Mouse (Mus musculus) stomach, embryonic 16.5 days (tissue): ENCODE results near the gene Birc6. TPM values are rescaled to one million over a fixed set of nuclear protein-coding genes. Genes with fewer than 3 reads are reported as not detected.
A peak's percentile ranks its signal among the peaks of the same experiment; 100 is the strongest.

Source experiments
- ATAC-seq: fragments of 200-750 bp; cut with Nextera tagmentation; 2 replicates; pipeline ENCODE4 v1.8.0; 2017; ENCODE audit warnings: moderate number of reproducible peaks, moderate TSS enrichment; ENCODE audit not compliant: insufficient read depth, low FRiP score
- H3K27ac ChIP-seq: fragments of 300-500 bp; sonication (generic); 2 replicates; pipeline ENCODE4 v1.5.1; 2014; ENCODE audit warnings: low read length
- H3K27me3 ChIP-seq: fragments of 300-500 bp; sonication (generic); 2 replicates; pipeline ENCODE4 v1.6.1; 2014; ENCODE audit warnings: low read length, control low read depth, mixed read lengths; ENCODE audit not compliant: control insufficient read depth, insufficient read depth
- H3K36me3 ChIP-seq: fragments of 300-500 bp; sonication (generic); 2 replicates; pipeline ENCODE4 v1.6.1; 2014; ENCODE audit warnings: low read length; ENCODE audit not compliant: control insufficient read depth, insufficient read depth
- H3K4me1 ChIP-seq: fragments of 300-500 bp; sonication (generic); 2 replicates; pipeline ENCODE4 v1.6.1; 2014; ENCODE audit warnings: low read length, control low read depth, mixed read lengths; ENCODE audit not compliant: control insufficient read depth, insufficient read depth
- H3K4me2 ChIP-seq: fragments of 300-500 bp; sonication (generic); 2 replicates; pipeline ENCODE4 v1.6.1; 2014; ENCODE audit warnings: low read depth, low read length, mixed read lengths
- H3K4me3 ChIP-seq: fragments of 300-500 bp; sonication (generic); replicated peaks from 2 replicates; pipeline ENCODE4 v1.5.1; 2014; ENCODE audit warnings: mild to moderate bottlenecking, low read length
- H3K9ac ChIP-seq: fragments of 300-500 bp; sonication (generic); 2 replicates; pipeline ENCODE4 v1.6.1; 2014; ENCODE audit warnings: low read length
- H3K9me3 ChIP-seq: fragments of 300-500 bp; sonication (generic); replicated peaks from 2 replicates; pipeline ENCODE4 v1.6.1; 2016; ENCODE audit warnings: low read length, control low read depth; ENCODE audit not compliant: control insufficient read depth
- WGBS: fragments of 180-500 bp; shearing (Covaris S2); extraction: QIAGEN DNeasy Blood & Tissue Kit; methylation state at CpG from one replicate; pipeline ENCODE4 v1.1.7; 2014; 5-methylcytosine and 5-hydroxymethylcytosine counted together
- polyA plus RNA-seq: library from polyadenylated mRNA; unstranded; fragments of >200 nt; fragmentation: Nextera tagmentation; extraction: Ambion mirVana; gene quantifications from 2 replicates; pipeline ENCODE4 v1.2.1, GENCODE M21; 2015

The Birc6 gene
- polyA plus RNA-seq, 1 experiment from 2014 or later: 90.2 TPM

DNA sequence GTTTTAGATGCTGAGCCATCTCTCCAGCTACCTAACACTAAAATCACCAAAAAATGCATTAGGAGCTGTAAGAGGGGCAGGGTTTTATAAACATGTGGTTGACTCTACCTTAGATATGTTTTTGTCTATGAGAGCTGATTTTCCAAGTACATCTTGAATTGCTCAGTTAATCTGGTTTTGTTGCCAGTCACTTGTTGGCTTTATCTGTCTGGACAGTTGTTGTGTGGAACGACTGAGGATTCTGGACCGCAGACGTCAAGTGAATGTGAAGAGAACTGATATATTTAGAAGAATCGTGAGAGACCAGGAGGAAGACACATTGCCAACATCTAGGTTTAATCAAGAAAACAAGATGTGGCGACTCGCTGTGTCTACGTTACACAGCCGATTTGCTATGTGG lies 183.5 kb downstream of the Birc6 start:
- no peak overlapping the region for H3K4me2 ChIP-seq
- no peaks in the 10 kb centered on the region for H3K9me3 ChIP-seq
- H3K27me3 ChIP-seq: no peaks in the 10 kb centered on the region
- no peak overlapping the region for H3K4me3 ChIP-seq
- no peak for ATAC-seq
- H3K9ac ChIP-seq: no peak overlapping the region
- no peaks in the 10 kb centered on the region for H3K36me3 ChIP-seq
- H3K27ac ChIP-seq: no peak overlapping the region
- no peaks in the 10 kb centered on the region; the same call in 1 of the 2 replicates for H3K4me1 ChIP-seq
- WGBS: 83% methylated on average over 8 of the region's 8 CpGs

DNA sequence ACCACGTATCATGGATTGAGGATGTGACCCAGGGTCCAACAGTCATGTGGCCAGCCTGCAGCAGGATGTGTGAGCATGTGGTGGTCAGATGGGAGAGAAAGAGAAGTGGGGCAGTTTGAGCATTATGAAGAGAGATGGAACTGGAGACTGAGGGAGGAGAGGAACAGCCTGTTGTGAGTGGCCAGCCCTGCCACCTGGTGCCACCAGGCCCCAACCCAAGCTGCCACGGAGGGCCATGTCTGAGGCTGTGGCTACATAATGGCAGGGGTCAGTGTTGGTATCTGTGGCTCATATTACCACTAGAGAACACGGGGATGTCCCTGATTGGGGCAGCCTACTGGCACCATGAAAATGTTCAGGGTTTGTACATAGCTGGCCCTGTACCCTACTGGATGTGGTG lies 187.0 kb downstream of the Birc6 start:
- H3K9ac ChIP-seq: no peak overlapping the region
- WGBS: 58% methylated on average over 3 of the region's 3 CpGs
- no peak overlapping the region for H3K27ac ChIP-seq
- no peak for ATAC-seq
- no peaks in the 10 kb centered on the region for H3K36me3 ChIP-seq
- H3K9me3 ChIP-seq: no peaks in the 10 kb centered on the region
- H3K4me2 ChIP-seq: no peak overlapping the region
- H3K4me1 ChIP-seq: peaks cover 4% of the 10 kb centered on the region
- no peaks in the 10 kb centered on the region for H3K27me3 ChIP-seq
- no peak overlapping the region for H3K4me3 ChIP-seq

DNA sequence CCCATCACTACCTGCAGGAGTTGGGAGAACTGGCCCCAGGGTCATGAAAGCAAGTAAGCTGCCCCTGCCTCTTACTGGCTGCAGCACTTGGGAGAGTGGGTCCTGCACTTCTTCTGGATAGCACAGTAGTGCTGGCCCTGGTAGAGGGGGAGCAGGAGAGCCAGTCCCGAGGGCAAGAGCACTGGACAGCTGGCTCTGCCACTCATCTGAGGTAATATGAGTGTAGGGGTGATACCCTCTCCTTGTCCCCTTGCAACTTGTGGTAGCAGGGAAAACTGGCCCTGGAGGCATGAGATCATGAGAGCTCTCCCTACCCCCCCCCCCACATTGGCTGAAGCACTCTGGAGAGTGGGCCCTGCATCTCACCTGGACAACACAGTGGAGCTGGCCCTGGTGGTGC lies 187.6 kb downstream of the Birc6 start:
- WGBS: 70% methylated on average over 1 of the region's 1 CpGs
- Histone ChIP-seq H3K27me3 (no peaks in the 10 kb centered on the region), H3K36me3 (no peaks in the 10 kb centered on the region), H3K4me3 (no peak overlapping the region), H3K4me2 (no peak overlapping the region), H3K9ac (no peak overlapping the region), H3K27ac (no peak overlapping the region), H3K9me3 (no peaks in the 10 kb centered on the region), H3K4me1 (peaks cover 4% of the 10 kb centered on the region)
- ATAC-seq: no peak

DNA sequence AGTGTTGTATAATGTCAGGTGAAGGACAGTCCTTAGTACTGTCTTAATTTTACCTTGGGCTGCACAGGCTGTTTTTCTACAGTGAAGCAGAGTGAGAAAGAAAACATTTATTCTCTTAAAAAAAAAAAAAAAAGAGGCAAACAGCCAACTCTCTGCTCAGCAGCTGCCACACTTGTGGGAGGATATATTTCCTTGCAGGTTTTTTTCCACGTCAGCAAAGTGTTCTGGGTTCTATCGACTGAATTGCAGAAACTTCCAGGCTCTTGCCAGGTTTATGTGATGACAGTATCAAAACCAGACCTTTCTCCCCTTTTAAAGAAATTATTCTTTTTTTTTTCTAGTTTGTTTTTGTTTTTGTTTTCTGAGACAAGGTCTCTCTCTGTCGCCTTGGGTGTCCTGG lies 188.5 kb downstream of the Birc6 start:
- no peaks in the 10 kb centered on the region for H3K27me3 ChIP-seq
- H3K9me3 ChIP-seq: no peaks in the 10 kb centered on the region
- H3K4me3 ChIP-seq: no peak overlapping the region; the same call in 1 of the 2 replicates
- no peak for ATAC-seq
- 39% methylated on average over 3 of the region's 3 CpGs for WGBS
- peaks cover 4% of the 10 kb centered on the region for H3K4me1 ChIP-seq
- H3K27ac ChIP-seq: no peak overlapping the region
- H3K9ac ChIP-seq: peak overlapping the region; percentile 62; the same call in 1 of the 2 replicates
- H3K4me2 ChIP-seq: peak overlapping the region; percentile 90
- H3K36me3 ChIP-seq: no peaks in the 10 kb centered on the region

DNA sequence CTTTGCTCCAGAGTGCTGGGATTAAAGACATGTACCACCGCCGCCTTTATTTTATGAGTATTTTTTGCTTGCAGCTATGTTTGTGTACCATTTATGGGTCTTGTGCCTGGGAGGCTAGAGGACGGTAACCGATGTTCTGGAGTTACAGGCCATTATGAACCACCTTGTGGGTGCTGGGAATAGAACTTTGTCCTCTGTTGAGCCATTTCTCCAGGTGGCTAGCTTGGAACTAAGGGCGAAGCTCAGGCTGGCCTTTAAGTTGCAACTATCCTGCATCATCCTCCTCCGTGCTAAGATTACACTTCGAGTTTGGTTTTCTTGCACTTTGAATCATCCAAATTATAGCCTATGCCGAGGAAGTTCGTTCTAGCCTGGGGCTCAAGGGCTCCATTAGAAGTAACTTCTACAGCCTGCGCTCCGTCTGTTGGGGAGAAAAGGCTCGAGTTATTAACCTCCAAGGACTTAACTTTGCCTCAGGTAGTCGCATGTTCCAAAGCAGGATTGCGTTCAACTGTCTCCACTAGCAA lies 189.1 kb downstream of the Birc6 start:
- H3K4me1 ChIP-seq: peaks cover 4% of the 10 kb centered on the region
- peak overlapping the region; percentile 62 for H3K9ac ChIP-seq
- no peaks in the 10 kb centered on the region for H3K27me3 ChIP-seq
- WGBS: 7% methylated on average over 14 of the region's 14 CpGs
- H3K36me3 ChIP-seq: 0 out of 2 replicates have a peak, but pooled peaks cover 3% of the 10 kb centered on the region
- peak overlapping the region; percentile 59 for H3K4me3 ChIP-seq
- H3K27ac ChIP-seq: peak overlapping the region; percentile 70
- peak overlapping the region; percentile 90 for H3K4me2 ChIP-seq
- H3K9me3 ChIP-seq: no peaks in the 10 kb centered on the region
- no peak for ATAC-seq

DNA sequence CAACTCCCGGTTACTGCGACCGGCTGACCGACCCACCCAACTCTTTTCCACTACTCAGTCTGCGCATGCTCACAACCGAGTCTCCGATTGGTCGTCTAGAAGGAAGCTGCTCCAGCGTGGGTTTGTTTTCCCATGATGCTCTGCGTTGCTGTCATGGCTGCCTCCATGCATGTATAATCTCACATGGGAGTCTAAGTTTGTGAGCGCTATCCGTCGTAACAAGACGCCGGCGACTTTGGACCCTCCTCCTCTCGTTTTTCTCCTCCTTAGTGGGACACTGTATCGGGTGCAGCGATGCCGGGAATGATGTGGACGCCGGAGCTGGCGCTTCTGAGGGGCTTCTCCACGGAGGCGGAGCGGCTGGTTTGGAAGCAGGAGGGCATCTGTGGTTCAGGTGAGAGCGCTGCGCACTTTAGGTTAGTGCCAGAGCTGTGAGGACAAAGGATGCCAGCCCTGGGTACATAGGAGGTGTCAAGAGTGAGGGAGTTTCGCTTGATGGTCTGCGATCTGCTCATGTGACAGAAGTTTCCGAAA lies 189.6 kb downstream of the Birc6 start, which contains the start of gene Ttc27:
Gene Ttc27, plus strand, starts transcription at position 115 of the 534 bp plus-strand sequence.
- peaks cover 4% of the 10 kb centered on the region for H3K4me1 ChIP-seq
- H3K9ac ChIP-seq: peak within 1 kb of the TSS; percentile 62
- no peaks in the 10 kb centered on the region for H3K27me3 ChIP-seq
- no peaks in the 10 kb centered on the region for H3K9me3 ChIP-seq
- peak within 1 kb of the TSS; percentile 90 for H3K4me2 ChIP-seq
- 0 out of 2 replicates have a peak, but pooled peaks cover 3% of the 10 kb centered on the region for H3K36me3 ChIP-seq
- under 1% methylated on average over 31 of the region's 31 CpGs for WGBS
- H3K27ac ChIP-seq: peak within 1 kb of the TSS; percentile 70
- ATAC-seq: peak; percentile 96
- H3K4me3 ChIP-seq: peak within 1 kb of the TSS; percentile 59

DNA sequence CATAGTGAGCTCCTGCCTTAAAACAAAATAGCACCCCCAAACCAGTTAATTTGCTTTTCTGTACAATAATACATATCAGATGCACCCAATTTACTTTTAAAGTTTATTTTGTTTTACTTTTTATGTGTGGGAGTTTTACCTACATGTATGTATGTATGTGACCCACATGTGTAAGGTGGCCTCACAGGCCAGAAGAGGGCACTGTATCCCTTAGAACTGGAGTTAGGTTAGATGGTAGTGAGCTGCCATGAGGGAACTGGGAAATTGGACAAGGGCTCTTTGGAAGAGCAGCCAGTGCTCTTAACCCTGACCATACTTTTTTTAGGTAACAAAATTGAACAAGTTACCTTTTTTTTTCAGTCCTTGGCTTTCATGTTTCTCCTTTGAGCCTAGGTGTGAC lies 204.8 kb downstream of the Birc6 start:
- H3K4me2 ChIP-seq: no peak overlapping the region
- H3K27ac ChIP-seq: no peak overlapping the region
- no peak overlapping the region for H3K9ac ChIP-seq
- H3K27me3 ChIP-seq: no peaks in the 10 kb centered on the region
- H3K4me1 ChIP-seq: no peaks in the 10 kb centered on the region
- H3K4me3 ChIP-seq: no peak overlapping the region
- ATAC-seq: no peak
- H3K36me3 ChIP-seq: no peaks in the 10 kb centered on the region
- H3K9me3 ChIP-seq: no peaks in the 10 kb centered on the region

DNA sequence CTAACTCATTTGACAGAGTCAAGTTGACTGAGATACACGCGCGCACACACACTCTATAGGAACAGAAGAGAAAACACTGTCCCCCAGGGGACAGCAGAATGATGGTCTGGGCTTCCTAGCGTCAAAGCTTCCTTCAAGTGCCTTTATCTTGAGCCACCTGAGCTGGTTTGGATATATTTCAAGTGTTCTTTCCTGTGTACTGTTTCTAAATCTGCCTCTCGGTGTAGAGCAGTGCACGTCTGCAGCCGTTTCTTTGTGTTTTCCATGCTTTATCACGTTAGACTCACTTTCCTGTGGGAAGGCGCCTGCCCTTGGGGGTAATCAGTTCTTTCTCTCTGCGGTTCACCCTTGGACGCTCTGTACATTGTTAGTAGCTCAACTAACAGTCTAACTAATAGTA lies 207.3 kb downstream of the Birc6 start:
- no peaks in the 10 kb centered on the region for H3K9me3 ChIP-seq
- no peak for ATAC-seq
- H3K27me3 ChIP-seq: no peaks in the 10 kb centered on the region
- H3K4me1 ChIP-seq: no peaks in the 10 kb centered on the region
- H3K9ac ChIP-seq: no peak overlapping the region
- H3K27ac ChIP-seq: no peak overlapping the region
- 86% methylated on average over 11 of the region's 11 CpGs for WGBS
- H3K4me3 ChIP-seq: no peak overlapping the region
- H3K36me3 ChIP-seq: no peaks in the 10 kb centered on the region
- H3K4me2 ChIP-seq: no peak overlapping the region

DNA sequence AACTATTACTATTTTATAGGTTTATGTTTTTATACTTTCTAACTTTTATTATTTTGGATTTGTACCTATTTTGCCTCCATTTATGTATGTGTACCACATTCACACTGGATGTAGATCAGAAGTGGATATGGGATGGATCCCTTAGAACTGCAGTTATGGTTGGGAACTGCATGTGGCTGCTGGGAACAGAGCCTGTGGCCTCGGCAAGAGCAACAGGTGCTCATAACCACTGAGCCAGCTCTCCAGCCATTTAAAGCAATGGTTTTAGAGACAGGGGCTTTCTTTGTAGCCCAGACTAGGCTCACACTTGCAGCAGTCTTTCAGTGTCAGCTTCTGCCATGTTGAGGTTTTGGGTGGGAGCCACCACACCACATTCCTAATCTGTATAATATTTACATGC lies 221.6 kb downstream of the Birc6 start:
- 75% methylated on average over 1 of the region's 1 CpGs for WGBS
- no peaks in the 10 kb centered on the region for H3K36me3 ChIP-seq
- H3K27me3 ChIP-seq: no peaks in the 10 kb centered on the region
- no peak overlapping the region for H3K9ac ChIP-seq
- no peaks in the 10 kb centered on the region; the same call in 1 of the 2 replicates for H3K4me1 ChIP-seq
- no peak for ATAC-seq
- H3K9me3 ChIP-seq: no peaks in the 10 kb centered on the region
- H3K4me3 ChIP-seq: no peak overlapping the region
- H3K27ac ChIP-seq: no peak overlapping the region
- no peak overlapping the region for H3K4me2 ChIP-seq
